Mouse (Mus musculus) limb, embryonic 14.5 days (tissue): ENCODE measurements around the gene Tspan33. TPM values are rescaled to one million over a fixed set of nuclear protein-coding genes. Genes with fewer than 3 reads are reported as not detected.

Experiments
- ATAC-seq: fragments of 200-750 bp; cut with Nextera tagmentation; 2 replicates; pipeline ENCODE4 v1.8.0; 2017; ENCODE audit warnings: low read depth, moderate number of reproducible peaks, moderate TSS enrichment; ENCODE audit not compliant: low FRiP score
- DNase-seq: peaks from one replicate; pipeline ENCODE4 v3.0.0-alpha.2; 2015; ENCODE audit warnings: low spot score
- H3K27ac ChIP-seq: fragments of 300-500 bp; sonication (generic); replicated peaks from 2 replicates; pipeline ENCODE4 v1.5.1; 2014; ENCODE audit warnings: low read depth, mild to moderate bottlenecking, low read length, moderate library complexity, mixed read lengths
- H3K27me3 ChIP-seq: fragments of 300-500 bp; sonication (generic); 2 replicates; pipeline ENCODE4 v1.6.1; 2014; ENCODE audit warnings: low read length, mixed read lengths; ENCODE audit not compliant: control insufficient read depth, insufficient read depth
- H3K36me3 ChIP-seq: fragments of 300-500 bp; sonication (generic); 2 replicates; pipeline ENCODE4 v1.6.1; 2014; ENCODE audit warnings: mild to moderate bottlenecking, low read length, moderate library complexity, mixed read lengths; ENCODE audit not compliant: control insufficient read depth, insufficient read depth
- H3K4me1 ChIP-seq: fragments of 300-500 bp; sonication (generic); 2 replicates; pipeline ENCODE4 v1.6.1; 2014; ENCODE audit warnings: antibody characterized with exemption, low read length, mixed read lengths; ENCODE audit not compliant: control insufficient read depth, insufficient read depth
- H3K4me2 ChIP-seq: fragments of 300-500 bp; sonication (generic); replicated peaks from 2 replicates; pipeline ENCODE4 v1.6.1; 2014; ENCODE audit warnings: low read depth, mild to moderate bottlenecking, low read length, moderate library complexity; ENCODE audit not compliant: severe bottlenecking
- H3K4me3 ChIP-seq: fragments of 300-500 bp; sonication (generic); replicated peaks from 2 replicates; pipeline ENCODE4 v1.5.1; 2014; ENCODE audit warnings: low read length
- H3K9ac ChIP-seq: fragments of 300-500 bp; sonication (generic); 2 replicates; pipeline ENCODE4 v1.6.1; 2014; ENCODE audit warnings: mild to moderate bottlenecking, low read depth, low read length, moderate library complexity; ENCODE audit not compliant: severe bottlenecking
- H3K9me3 ChIP-seq: fragments of 300-500 bp; sonication (generic); 2 replicates; pipeline ENCODE4 v1.6.1; 2016; ENCODE audit warnings: low read length; ENCODE audit not compliant: control insufficient read depth
- POLR2A ChIP-seq: fragments of 200-500 bp; IDR thresholded peaks from 2 replicates; pipeline ENCODE4 v1.8.0; 2012; ENCODE audit warnings: inconsistent platforms, mild to moderate bottlenecking, moderate library complexity, borderline replicate concordance; ENCODE audit not compliant: insufficient read depth, insufficient read length; ENCODE audit errors: extremely low read depth
- WGBS: fragments of 180-500 bp; shearing (Covaris S2); extraction: QIAGEN DNeasy Blood & Tissue Kit; methylation state at CpG from one replicate; pipeline ENCODE4 v1.1.7; 2014; 5-methylcytosine and 5-hydroxymethylcytosine counted together
- polyA plus RNA-seq, 2 experiments: library from polyadenylated mRNA; depleted of rRNA in 1 of 2; stranded (reverse) in 1 of 2; unstranded in 1 of 2; fragments of >200 nt; fragmentation: Nextera tagmentation in 1 of 2; extraction: Ambion mirVana in 1 of 2; gene quantifications; 2 replicates each; pipeline versions ENCODE4 v1.2.1 to v1.2.3; 2012 to 2014

Gene Tspan33
- polyA plus RNA-seq, 2 experiments: 2.7 to 5.0 TPM

DNA sequence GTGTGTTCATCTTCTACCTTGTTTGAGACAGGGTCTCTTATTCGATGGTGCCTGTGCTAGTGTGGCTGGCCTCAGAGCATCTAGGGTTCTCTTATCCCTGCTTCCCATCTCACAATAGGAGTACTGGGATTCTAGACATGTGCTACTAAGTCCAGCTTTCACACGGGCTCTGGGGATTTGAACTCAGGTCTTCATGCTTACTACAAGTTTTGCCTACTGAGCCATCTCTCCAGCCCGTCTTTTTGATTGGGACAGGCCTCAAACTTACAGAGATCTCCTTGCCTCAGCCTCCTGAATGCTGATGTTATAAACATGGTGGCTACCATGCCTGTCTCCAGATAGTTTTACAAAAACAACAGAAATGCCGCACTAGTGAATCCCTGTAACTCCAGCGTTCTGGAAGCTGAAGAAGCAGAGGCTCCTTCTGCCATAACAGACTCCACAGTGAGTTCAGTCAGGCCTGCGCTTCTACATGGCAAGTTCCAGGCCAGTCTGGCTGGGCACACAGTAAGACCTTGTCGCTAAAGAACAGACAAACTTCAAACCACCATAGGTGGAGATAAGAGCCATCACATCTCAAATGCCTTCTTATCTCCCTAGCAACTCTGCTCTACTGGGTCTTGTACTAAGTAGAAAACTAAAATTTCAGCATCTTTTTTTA, 5.2 kb downstream of the Tspan33 start:
- Histone ChIP-seq H3K4me2 (no peak overlapping the region), H3K4me3 (no peak overlapping the region), H3K9ac (no peak overlapping the region), H3K36me3 (no peaks in the 10 kb centered on the region), H3K4me1 (peaks cover 4% of the 10 kb centered on the region; the same call in 1 of the 2 replicates), H3K9me3 (no peaks in the 10 kb centered on the region), H3K27ac (no peak overlapping the region), H3K27me3 (0 out of 2 replicates have a peak, but pooled peaks cover 10% of the 10 kb centered on the region)
- no peak for TF ChIP-seq POLR2A
- ATAC-seq (no peak), DNase-seq (no peak)
- WGBS: 88% methylated on average over 7 of the region's 7 CpGs

- ATAC-seq (no peak), DNase-seq (no peak)
- TF ChIP-seq POLR2A: no peak
- H3K9ac ChIP-seq: no peak overlapping the region
- H3K27ac ChIP-seq: no peak overlapping the region
- WGBS: 54% methylated on average over 6 of the region's 6 CpGs
- no peaks in the 10 kb centered on the region for H3K4me1 ChIP-seq
- H3K4me2 ChIP-seq: no peak overlapping the region
- H3K27me3 ChIP-seq: no peaks in the 10 kb centered on the region
- no peak overlapping the region for H3K4me3 ChIP-seq
- no peaks in the 10 kb centered on the region for H3K9me3 ChIP-seq
- no peaks in the 10 kb centered on the region for H3K36me3 ChIP-seq
Measured at GRCm38 (mm10) chr6:29701051-29701450, 7.0 kb downstream of the Tspan33 start.

DNA sequence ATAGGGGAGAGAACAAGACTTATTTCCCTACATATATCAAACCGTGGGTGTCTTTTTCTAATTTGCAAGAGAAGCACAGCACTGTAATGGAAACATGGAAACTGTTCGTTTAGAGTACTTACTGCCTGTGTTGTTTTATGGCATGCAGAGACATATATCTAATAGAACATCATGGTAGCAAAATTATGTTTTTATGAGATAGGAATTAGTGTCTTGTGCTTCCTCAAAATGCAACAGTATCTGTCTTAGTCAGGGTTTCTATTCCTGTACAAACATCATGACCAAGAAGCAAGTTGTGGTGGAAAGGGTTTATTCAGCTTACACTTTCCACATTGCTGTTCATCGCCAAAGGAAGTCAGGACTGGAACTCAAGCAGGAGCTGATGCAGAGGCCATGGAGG, 8.1 kb downstream of the Tspan33 start:
- no peak for ATAC-seq
- WGBS: 84% methylated on average over 3 of the region's 3 CpGs
- DNase-seq: no peak
- H3K4me3 ChIP-seq: no peak overlapping the region
- no peak overlapping the region for H3K9ac ChIP-seq
- H3K27ac ChIP-seq: no peak overlapping the region
- no peak for TF ChIP-seq POLR2A
- no peaks in the 10 kb centered on the region for H3K27me3 ChIP-seq
- H3K36me3 ChIP-seq: no peaks in the 10 kb centered on the region
- H3K4me1 ChIP-seq: no peaks in the 10 kb centered on the region
- no peaks in the 10 kb centered on the region for H3K9me3 ChIP-seq
- H3K4me2 ChIP-seq: no peak overlapping the region

DNA sequence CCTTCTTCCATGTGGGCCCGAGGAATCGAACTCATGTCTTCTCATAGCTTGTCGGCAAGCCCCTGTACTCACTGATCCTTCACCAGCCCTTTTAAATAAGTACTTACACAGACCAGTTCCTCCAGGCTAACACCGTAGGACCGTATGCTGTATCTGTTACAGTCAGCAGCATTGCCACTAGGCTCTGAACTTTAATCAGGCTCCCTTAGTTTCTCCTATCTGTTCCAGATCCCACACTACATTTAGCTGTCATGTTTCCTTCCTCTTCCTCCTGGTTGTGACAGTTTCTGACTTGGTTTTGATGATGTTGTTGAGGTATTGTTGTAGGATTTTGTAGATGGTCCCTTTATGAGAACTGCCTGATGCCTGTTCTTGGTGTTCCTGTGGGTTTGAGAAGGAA, 10.1 kb downstream of the Tspan33 start:
- H3K9ac ChIP-seq: no peak overlapping the region
- H3K4me2 ChIP-seq: no peak overlapping the region
- no peaks in the 10 kb centered on the region; the same call in 1 of the 2 replicates for H3K4me1 ChIP-seq
- H3K27me3 ChIP-seq: no peaks in the 10 kb centered on the region
- H3K27ac ChIP-seq: no peak overlapping the region
- WGBS: 90% methylated on average over 5 of the region's 5 CpGs
- ATAC-seq: no peak
- H3K36me3 ChIP-seq: no peaks in the 10 kb centered on the region
- DNase-seq: no peak
- TF ChIP-seq POLR2A: no peak
- no peaks in the 10 kb centered on the region for H3K9me3 ChIP-seq
- no peak overlapping the region for H3K4me3 ChIP-seq

- DNase-seq (no peak), ATAC-seq (no peak)
- peaks cover 2% of the 10 kb centered on the region; the same call in 1 of the 2 replicates for H3K4me1 ChIP-seq
Measured at GRCm38 (mm10) chr6:29707902-29708301, 13.9 kb downstream of the Tspan33 start.

More at GRCm38 (mm10) chr6:29707902-29708301, 13.9 kb downstream of the Tspan33 start:
- H3K4me3 ChIP-seq: no peak overlapping the region
- no peaks in the 10 kb centered on the region for H3K9me3 ChIP-seq
- H3K27me3 ChIP-seq: no peaks in the 10 kb centered on the region
- no peaks in the 10 kb centered on the region for H3K36me3 ChIP-seq
- no peak overlapping the region for H3K9ac ChIP-seq
- TF ChIP-seq POLR2A: no peak
- no peak overlapping the region for H3K4me2 ChIP-seq
- WGBS: 28% methylated on average over 2 of the region's 2 CpGs
- H3K27ac ChIP-seq: no peak overlapping the region
